Mouse (Mus musculus) kidney, embryonic 15.5 days (tissue): ENCODE data around the gene Il5. TPM values are rescaled to one million over a fixed set of nuclear protein-coding genes. Genes with fewer than 3 reads are reported as not detected.

Source experiments
- ATAC-seq: fragments of 200-750 bp; cut with Nextera tagmentation; replicated peaks from 2 replicates; pipeline ENCODE4 v1.8.0; 2017; ENCODE audit warnings: moderate TSS enrichment; ENCODE audit not compliant: low FRiP score
- H3K27ac ChIP-seq: fragments of 300-500 bp; sonication (generic); 2 replicates; pipeline ENCODE4 v1.5.1; 2015; ENCODE audit warnings: mild to moderate bottlenecking, inconsistent platforms
- H3K27me3 ChIP-seq: fragments of 300-500 bp; sonication (generic); 2 replicates; pipeline ENCODE4 v1.6.1; 2015; ENCODE audit warnings: inconsistent platforms
- H3K36me3 ChIP-seq: fragments of 300-500 bp; sonication (generic); 2 replicates; pipeline ENCODE4 v1.6.1; 2015; ENCODE audit warnings: inconsistent platforms
- H3K4me1 ChIP-seq: fragments of 300-500 bp; sonication (generic); 2 replicates; pipeline ENCODE4 v1.6.1; 2015; ENCODE audit warnings: inconsistent platforms
- H3K4me2 ChIP-seq: fragments of 300-500 bp; sonication (generic); 2 replicates; pipeline ENCODE4 v1.6.1; 2015; ENCODE audit warnings: moderate library complexity, mild to moderate bottlenecking, inconsistent platforms
- H3K4me3 ChIP-seq: fragments of 300-500 bp; sonication (generic); replicated peaks from 2 replicates; pipeline ENCODE4 v1.5.1; 2015; ENCODE audit warnings: mild to moderate bottlenecking, inconsistent platforms
- H3K9ac ChIP-seq: fragments of 300-500 bp; sonication (generic); 2 replicates; pipeline ENCODE4 v1.6.1; 2015; ENCODE audit warnings: mild to moderate bottlenecking, inconsistent platforms
- H3K9me3 ChIP-seq: fragments of 300-500 bp; sonication (generic); replicated peaks from 2 replicates; pipeline ENCODE4 v1.6.1; 2016; ENCODE audit warnings: inconsistent platforms
- WGBS: fragments of 180-500 bp; shearing (Covaris S2); methylation state at CpG from one replicate; pipeline ENCODE4 v1.1.7; 2015; ENCODE audit warnings: mixed read lengths; 5-methylcytosine and 5-hydroxymethylcytosine counted together
- polyA plus RNA-seq: library from polyadenylated mRNA; unstranded; fragments of >200 nt; fragmentation: Nextera tagmentation; extraction: Ambion mirVana; gene quantifications from 2 replicates; pipeline ENCODE4 v1.2.1, GENCODE M21; 2015

The Il5 gene
- polyA plus RNA-seq, 1 experiment from 2014 or later = not detected

GRCm38 (mm10) chr11:53762827-53763495 lies 42.4 kb downstream of the Il5 start:
- H3K4me3 ChIP-seq = peak overlapping the region; percentile 38
- H3K4me1 ChIP-seq = peaks cover 66% of the 10 kb centered on the region
- no peaks in the 10 kb centered on the region for H3K27me3 ChIP-seq
- peak overlapping the region; percentile 96 for H3K27ac ChIP-seq
- no peaks in the 10 kb centered on the region for H3K9me3 ChIP-seq
- ATAC-seq = peak; percentile 31
- H3K4me2 ChIP-seq = peak overlapping the region; percentile 74
- peak overlapping the region; percentile 19 for H3K9ac ChIP-seq
- no peaks in the 10 kb centered on the region for H3K36me3 ChIP-seq
- WGBS = 4% methylated on average over 23 of the region's 23 CpGs

- Histone ChIP-seq H3K27ac (peak overlapping the region; percentile 96), H3K4me2 (peak overlapping the region; percentile 74), H3K9me3 (no peaks in the 10 kb centered on the region), H3K27me3 (peaks cover 5% of the 10 kb centered on the region; the same call in 1 of the 2 replicates), H3K9ac (peak overlapping the region; percentile 19), H3K4me1 (peaks cover 62% of the 10 kb centered on the region), H3K36me3 (no peaks in the 10 kb centered on the region), H3K4me3 (peak overlapping the region; percentile 38)
- peak; percentile 78 for ATAC-seq
- 1% methylated on average over 33 of the region's 33 CpGs for WGBS
Observed at GRCm38 (mm10) chr11:53763496-53764140, 43.0 kb downstream of the Il5 start.

GRCm38 (mm10) chr11:53764581-53764980 lies 44.0 kb downstream of the Il5 start:
- ATAC-seq = no peak
- H3K4me3 ChIP-seq = no peak overlapping the region
- no peak overlapping the region for H3K9ac ChIP-seq
- peak overlapping the region; percentile 96 for H3K27ac ChIP-seq
- H3K36me3 ChIP-seq = no peaks in the 10 kb centered on the region
- H3K9me3 ChIP-seq = no peaks in the 10 kb centered on the region
- H3K4me1 ChIP-seq = peaks cover 57% of the 10 kb centered on the region
- 65% methylated on average over 5 of the region's 5 CpGs for WGBS
- H3K27me3 ChIP-seq = peaks cover 12% of the 10 kb centered on the region; the same call in 1 of the 2 replicates
- no peak overlapping the region for H3K4me2 ChIP-seq

- Histone ChIP-seq H3K4me2 (no peak overlapping the region), H3K27me3 (peaks cover 12% of the 10 kb centered on the region; the same call in 1 of the 2 replicates), H3K36me3 (peaks cover 4% of the 10 kb centered on the region), H3K9me3 (no peaks in the 10 kb centered on the region), H3K9ac (no peak overlapping the region), H3K4me3 (no peak overlapping the region), H3K4me1 (peaks cover 31% of the 10 kb centered on the region), H3K27ac (no peak overlapping the region)
- ATAC-seq = no peak
- 75% methylated on average over 13 of the region's 13 CpGs for WGBS
Observed at GRCm38 (mm10) chr11:53768422-53769184, 48.0 kb downstream of the Il5 start.

- 51% methylated on average over 12 of the region's 12 CpGs for WGBS
- peaks cover 25% of the 10 kb centered on the region for H3K4me1 ChIP-seq
- H3K27ac ChIP-seq = no peak overlapping the region
- no peak for ATAC-seq
- H3K36me3 ChIP-seq = peaks cover 9% of the 10 kb centered on the region
- peaks cover 12% of the 10 kb centered on the region; the same call in 1 of the 2 replicates for H3K27me3 ChIP-seq
- H3K9me3 ChIP-seq = no peaks in the 10 kb centered on the region
- 0 out of 2 replicates have a peak overlapping the region, but pooled peaks have one; percentile 5 for H3K9ac ChIP-seq
- H3K4me3 ChIP-seq = peak overlapping the region; percentile 82
- peak overlapping the region; percentile 96 for H3K4me2 ChIP-seq
Observed at GRCm38 (mm10) chr11:53769185-53769576, 48.6 kb downstream of the Il5 start.

GRCm38 (mm10) chr11:53769760-53770124 lies 49.1 kb downstream of the Il5 start, which contains the start of gene Irf1:
Irf1 (plus strand) TSS chr11:53770014.
- Histone ChIP-seq H3K9me3 (no peaks in the 10 kb centered on the region), H3K36me3 (peaks cover 9% of the 10 kb centered on the region), H3K4me2 (peak within 1 kb of the TSS; percentile 96), H3K4me3 (peak within 1 kb of the TSS; percentile 82), H3K9ac (peak within 1 kb of the TSS; percentile 68), H3K27ac (peak within 1 kb of the TSS; percentile 86), H3K27me3 (peaks cover 12% of the 10 kb centered on the region; the same call in 1 of the 2 replicates), H3K4me1 (peaks cover 20% of the 10 kb centered on the region)
- peak; percentile 94 for ATAC-seq
- under 1% methylated on average over 40 of the region's 40 CpGs for WGBS

GRCm38 (mm10) chr11:53770125-53770791 lies 49.7 kb downstream of the Il5 start:
- Histone ChIP-seq H3K36me3 (peaks cover 13% of the 10 kb centered on the region), H3K4me1 (peaks cover 19% of the 10 kb centered on the region), H3K9ac (peak overlapping the region; percentile 68), H3K4me3 (peak overlapping the region; percentile 82), H3K27me3 (peaks cover 12% of the 10 kb centered on the region; the same call in 1 of the 2 replicates), H3K27ac (peak overlapping the region; percentile 86), H3K4me2 (peak overlapping the region; percentile 96), H3K9me3 (no peaks in the 10 kb centered on the region)
- WGBS = under 1% methylated on average over 75 of the region's 75 CpGs
- peak; percentile 83 for ATAC-seq

GRCm38 (mm10) chr11:53771001-53771744 lies 50.6 kb downstream of the Il5 start:
- Histone ChIP-seq H3K36me3 (peaks cover 21% of the 10 kb centered on the region), H3K9ac (no peak overlapping the region)
- no peak for ATAC-seq

GRCm38 (mm10) chr11:53772536-53772935 lies 51.9 kb downstream of the Il5 start:
- H3K27ac ChIP-seq = no peak overlapping the region
- H3K4me2 ChIP-seq = no peak overlapping the region
- no peak overlapping the region for H3K9ac ChIP-seq
- H3K27me3 ChIP-seq = peaks cover 12% of the 10 kb centered on the region; the same call in 1 of the 2 replicates
- H3K9me3 ChIP-seq = no peaks in the 10 kb centered on the region
- peaks cover 31% of the 10 kb centered on the region for H3K36me3 ChIP-seq
- peaks cover 19% of the 10 kb centered on the region for H3K4me1 ChIP-seq
- no peak overlapping the region for H3K4me3 ChIP-seq
- ATAC-seq = no peak
- WGBS = 81% methylated on average over 9 of the region's 9 CpGs

More at GRCm38 (mm10) chr11:53771001-53771744, 50.6 kb downstream of the Il5 start:
- Histone ChIP-seq H3K9me3 (no peaks in the 10 kb centered on the region), H3K27ac (no peak overlapping the region), H3K4me2 (peak overlapping the region; percentile 96), H3K27me3 (peaks cover 12% of the 10 kb centered on the region; the same call in 1 of the 2 replicates), H3K4me3 (peak overlapping the region; percentile 82), H3K4me1 (peaks cover 19% of the 10 kb centered on the region)
- 80% methylated on average over 11 of the region's 11 CpGs for WGBS

- Histone ChIP-seq H3K4me3 (no peak within 1 kb of the TSS), H3K4me1 (peaks cover 19% of the 10 kb centered on the region), H3K9ac (no peak within 1 kb of the TSS), H3K27me3 (peaks cover 12% of the 10 kb centered on the region; the same call in 1 of the 2 replicates), H3K9me3 (no peaks in the 10 kb centered on the region), H3K27ac (no peak within 1 kb of the TSS), H3K36me3 (peaks cover 34% of the 10 kb centered on the region), H3K4me2 (no peak within 1 kb of the TSS)
- WGBS = 93% methylated on average over 5 of the region's 5 CpGs
- no peak for ATAC-seq
Observed at GRCm38 (mm10) chr11:53773087-53773486, 52.5 kb downstream of the Il5 start, which contains the start of gene Gm17334. Gm17334 (minus strand) TSS chr11:53773187.
